Comparison of ENCODE assay signal across 8 mouse cellular contexts in genomic region chr8:61224380-61225092, GRCm38 (mm10). TPM values are rescaled to one million over a fixed set of nuclear protein-coding genes. Genes with fewer than 3 reads are reported as not detected.
DNase-seq lines count a peak whose midpoint lies in the region; ATAC-seq and TF ChIP-seq lines count a peak whose summit lies in the region.

No protein-coding gene starts in this region.

- H3K4me2 ChIP-seq in embryonic facial prominence, embryonic 11.5 days (ENCODE audit: low read depth, low read length) = peak overlapping the region; percentile 91
- H3K4me2 ChIP-seq in heart, embryonic 15.5 days = peak overlapping the region; percentile 83
- peak overlapping the region; percentile 67 for H3K4me2 ChIP-seq in neural tube, embryonic 13.5 days

- H3K27ac ChIP-seq in embryonic facial prominence, embryonic 11.5 days (replicated peaks; ENCODE audit: low read depth, low read length) = peak overlapping the region; percentile 67
- peak overlapping the region; percentile 85 for H3K27ac ChIP-seq in heart, embryonic 15.5 days
- peak overlapping the region; percentile 87 for H3K27ac ChIP-seq in neural tube, embryonic 13.5 days (replicated peaks)
- H3K27ac ChIP-seq in thymus, adult 2 months (ENCODE audit: control insufficient read depth, insufficient read depth, low read length) = no peak overlapping the region

- H3K36me3 ChIP-seq in embryonic facial prominence, embryonic 11.5 days (replicated peaks; ENCODE audit: control insufficient read depth, insufficient read depth, low read depth, low read length) = no peaks in the 10 kb centered on the region
- H3K36me3 ChIP-seq in heart, embryonic 15.5 days = no peaks in the 10 kb centered on the region
- no peaks in the 10 kb centered on the region for H3K36me3 ChIP-seq in neural tube, embryonic 13.5 days
- no peaks in the 10 kb centered on the region for H3K36me3 ChIP-seq in thymus, adult 2 months (ENCODE audit: control insufficient read depth, insufficient read depth, low read length)

- H3K9me3 ChIP-seq in embryonic facial prominence, embryonic 11.5 days (replicated peaks; ENCODE audit: control insufficient read depth, low read length) = no peaks in the 10 kb centered on the region
- no peaks in the 10 kb centered on the region for H3K9me3 ChIP-seq in heart, embryonic 15.5 days (replicated peaks)
- no peaks in the 10 kb centered on the region for H3K9me3 ChIP-seq in neural tube, embryonic 13.5 days

- peak overlapping the region; percentile 87 for H3K4me3 ChIP-seq in embryonic facial prominence, embryonic 11.5 days (ENCODE audit: low read depth, low read length)
- H3K4me3 ChIP-seq in heart, embryonic 15.5 days = peak overlapping the region; percentile 90
- H3K4me3 ChIP-seq in lung, adult 2 months (replicated peaks; ENCODE audit: extremely low read depth, low read depth, low read length) = peak overlapping the region; percentile 83
- peak overlapping the region; percentile 73 for H3K4me3 ChIP-seq in neural tube, embryonic 13.5 days
- peak overlapping the region; percentile 93 for H3K4me3 ChIP-seq in thymus, adult 2 months (ENCODE audit: control insufficient read depth, insufficient read depth, low read length)

- peak overlapping the region; percentile 85 for H3K9ac ChIP-seq in embryonic facial prominence, embryonic 11.5 days (replicated peaks; ENCODE audit: low read length)
- peak overlapping the region; percentile 94 for H3K9ac ChIP-seq in heart, embryonic 15.5 days
- peak overlapping the region; percentile 88 for H3K9ac ChIP-seq in neural tube, embryonic 13.5 days

- 0% methylated on average over 41 of the region's 41 CpGs for WGBS in embryonic facial prominence, embryonic 11.5 days
- WGBS in heart, embryonic 15.5 days = under 1% methylated on average over 22 of the region's 41 CpGs
- whole genome bisulfite sequencing in lung, adult 2 months = under 1% methylated on average over 35 of the region's 41 CpGs
- WGBS in neural tube, embryonic 13.5 days = under 1% methylated on average over 38 of the region's 41 CpGs
- WGBS in thymus, adult 2 months = under 1% methylated on average over 41 of the region's 41 CpGs

- ATAC-seq in embryonic facial prominence, embryonic 11.5 days (replicated peaks; ENCODE audit: insufficient number of reproducible peaks, low FRiP score, low TSS enrichment, low read depth) = peak; percentile 60
- ATAC-seq in heart, embryonic 15.5 days (replicated peaks; ENCODE audit: insufficient number of reproducible peaks, insufficient read depth, low FRiP score, low read depth) = peak; percentile 65
- ATAC-seq in neural tube, embryonic 13.5 days (ENCODE audit: low read depth) = peak; percentile 81

- no peak for TF ChIP-seq POLR2A in lung, adult 2 months (IDR thresholded peaks at IDR 0.05; ENCODE audit: borderline replicate concordance, extremely low read depth, low read depth, low read length)
- TF ChIP-seq POLR2A in thymus, adult 2 months (IDR thresholded peaks at IDR 0.05; ENCODE audit: control insufficient read depth, extremely low read depth, insufficient read depth, low read length, poor library complexity) = no peak

- DNase-seq in CD4-positive, CD25-positive, alpha-beta regulatory T cell, adult 2 months (ENCODE audit: low read depth, low spot score) = peak; percentile 66
- DNase-seq in adrenal gland, adult 2 months = peak; percentile 80
- DNase-seq in embryonic facial prominence, embryonic 11.5 days (ENCODE audit: low spot score) = peak; percentile 55
- peak; percentile 77 for DNase-seq in kidney, postnatal 10 days
- DNase-seq in lung, adult 2 months = peak; percentile 66
- DNase-seq in thymus, adult 2 months = peak; percentile 64

- H3K4me1 ChIP-seq in embryonic facial prominence, embryonic 11.5 days (ENCODE audit: control insufficient read depth, insufficient read depth, low read length) = no peaks in the 10 kb centered on the region
- peaks cover 24% of the 10 kb centered on the region for H3K4me1 ChIP-seq in heart, embryonic 15.5 days (replicated peaks)
- H3K4me1 ChIP-seq in lung, adult 2 months (ENCODE audit: control insufficient read depth, insufficient read depth, low read length) = peaks cover 6% of the 10 kb centered on the region
- H3K4me1 ChIP-seq in neural tube, embryonic 13.5 days (replicated peaks) = peaks cover 54% of the 10 kb centered on the region
- peaks cover 15% of the 10 kb centered on the region for H3K4me1 ChIP-seq in thymus, adult 2 months (replicated peaks; ENCODE audit: control insufficient read depth, insufficient read depth, low read length)

- H3K27me3 ChIP-seq in embryonic facial prominence, embryonic 11.5 days (ENCODE audit: control insufficient read depth, insufficient read depth, low read length) = no peaks in the 10 kb centered on the region
- 0 out of 2 replicates have a peak, but pooled peaks cover 12% of the 10 kb centered on the region for H3K27me3 ChIP-seq in heart, embryonic 15.5 days
- no peaks in the 10 kb centered on the region for H3K27me3 ChIP-seq in neural tube, embryonic 13.5 days
- H3K27me3 ChIP-seq in thymus, adult 2 months (ENCODE audit: control insufficient read depth, insufficient read depth, low read length) = no peaks in the 10 kb centered on the region

- TF ChIP-seq CTCF in lung, adult 2 months (IDR thresholded peaks at IDR 0.05; ENCODE audit: insufficient read depth, low read length) = no peak
- TF ChIP-seq CTCF in thymus, adult 2 months (IDR thresholded peaks at IDR 0.05; ENCODE audit: borderline replicate concordance, control insufficient read depth, extremely low read depth, insufficient read depth, low read length, poor library complexity) = no peak

RNA-seq across cellular contexts. Expression of gene Sh3rf1, which starts 0.9 kb away (rescaled TPM):
- 10 to 100 TPM in 1 of 2 experiments, 1 to 10 TPM in 1; 9.9 to 11.0 TPM for total RNA-seq in adrenal gland, adult 2 months (2021)
- 10.8 and 11.4 TPM in 2 replicates for polyA plus RNA-seq in adrenal gland, adult 2 months (2012; rRNA removed)
- polyA plus RNA-seq in embryonic facial prominence, embryonic 11.5 days (2014; fragmentation: Nextera tagmentation; extraction: Ambion mirVana) = 14.7 and 16.0 TPM in 2 replicates
- polyA plus RNA-seq in heart, embryonic 15.5 days (2015; fragmentation: Nextera tagmentation; extraction: Ambion mirVana) = 4.8 and 6.5 TPM in 2 replicates
- 19.7 and 20.1 TPM in 2 replicates for polyA plus RNA-seq in lung, adult 2 months (2012; rRNA removed)
- polyA plus RNA-seq in neural tube, embryonic 13.5 days (2015; fragmentation: Nextera tagmentation; extraction: Ambion mirVana) = 19.8 and 22.3 TPM in 2 replicates
- 7.6 and 9.4 TPM in 2 replicates for polyA plus RNA-seq in thymus, adult 2 months (2012; rRNA removed)
